Mouse (Mus musculus) forelimb bud, embryonic 11.5 days (tissue): ENCODE results near the gene Mlx.
"Not testable (repeated sequence)": the region's sequence is repeated elsewhere in the genome, so short reads cannot be mapped to it uniquely, and the experiment has no call there.

Source experiments
- DNase-seq: peaks from one replicate; pipeline ENCODE4 v3.0.0-alpha.2; 2012; ENCODE audit warnings: low read depth, low spot score

Gene Mlx

GRCm38 (mm10) chr11:101098231-101098630 is 11.2 kb downstream of the Mlx start:
- DNase-seq = no peak

GRCm38 (mm10) chr11:101103011-101103410 is 15.9 kb downstream of the Mlx start:
- DNase-seq = no peak

DNA sequence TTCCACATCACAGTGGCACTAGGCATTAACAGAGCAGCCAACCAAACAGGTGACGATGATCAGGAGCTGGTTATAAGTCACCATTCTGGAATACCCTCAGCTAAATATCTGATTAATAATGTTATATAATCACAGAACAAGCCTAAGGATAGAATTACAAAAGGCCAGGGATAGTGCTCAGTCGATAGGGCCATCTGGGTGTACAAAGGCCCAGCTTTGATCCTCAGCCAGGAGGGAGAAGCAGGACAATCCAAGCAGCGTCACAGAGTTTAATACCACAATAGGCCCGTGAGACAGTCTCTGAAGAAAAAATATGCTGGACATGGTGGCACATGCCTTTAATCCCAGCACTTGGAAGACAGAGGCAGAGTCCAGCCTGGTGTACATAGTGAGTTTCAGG is 22.3 kb downstream of the Mlx start:
- DNase-seq = no peak

- DNase-seq = no peak
These were observed 23.6 kb downstream of the Mlx start for GRCm38 (mm10) chr11:101110708-101111107.

GRCm38 (mm10) chr11:101111178-101111577 is 24.1 kb downstream of the Mlx start:
- DNase-seq = no peak

DNA sequence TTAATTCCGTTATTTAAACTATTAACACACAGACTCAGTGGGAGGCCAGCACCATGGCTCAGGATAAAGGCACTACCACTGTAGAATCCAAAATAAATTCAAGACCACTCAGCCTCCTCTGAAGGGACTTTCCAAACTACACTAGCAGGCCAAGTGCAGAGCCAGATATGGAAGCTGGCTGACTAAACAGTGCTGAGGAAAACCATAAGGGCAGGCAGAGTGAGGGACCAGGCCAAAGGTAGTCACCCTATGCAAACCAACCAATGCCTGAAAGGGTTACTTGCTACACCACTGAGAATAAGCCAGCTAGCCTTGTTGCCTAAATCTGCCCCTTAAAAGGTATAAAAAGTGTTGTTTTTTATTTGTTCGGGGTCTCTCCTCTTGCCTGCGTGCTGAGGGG is 25.1 kb downstream of the Mlx start:
- no peak for DNase-seq

DNA sequence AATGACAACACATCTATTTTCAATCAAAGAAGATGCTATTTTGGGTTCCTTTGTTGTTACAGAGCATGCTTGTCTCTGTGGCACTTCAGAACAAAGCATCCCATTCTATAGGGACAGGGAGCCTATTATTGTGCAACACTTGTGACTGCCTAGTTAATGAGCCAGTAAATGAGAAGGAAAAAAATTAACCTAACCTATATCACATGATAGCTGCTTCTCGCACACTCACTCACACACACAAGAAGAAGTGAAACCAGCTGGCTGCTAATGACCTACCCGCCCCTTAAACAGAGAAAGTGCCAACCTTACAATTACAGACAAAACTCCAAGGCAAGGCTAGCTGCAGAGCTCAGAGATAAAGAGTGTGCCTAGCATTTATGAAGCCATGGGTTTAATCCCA is 28.5 kb downstream of the Mlx start:
- no peak for DNase-seq

DNA sequence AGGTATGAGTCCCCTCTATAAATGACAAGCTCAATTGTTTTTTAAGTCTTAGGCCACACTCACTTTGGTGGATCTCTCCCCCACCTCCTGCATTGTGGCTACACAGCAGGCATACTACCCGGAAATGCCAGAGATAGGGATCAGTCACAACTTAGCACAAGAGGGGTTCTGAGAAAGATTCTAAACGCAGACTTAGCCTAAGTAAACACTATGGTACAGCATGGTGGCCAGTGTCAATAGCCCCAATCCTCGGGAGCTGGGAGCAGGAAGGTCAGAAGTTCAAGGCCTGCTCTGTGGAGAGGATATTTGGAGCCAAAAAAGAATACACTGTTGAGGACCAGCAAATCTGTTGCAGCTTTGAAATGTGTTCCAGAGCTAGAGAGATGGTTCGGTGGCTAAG is 31.0 kb downstream of the Mlx start:
- DNase-seq = no peak

GRCm38 (mm10) chr11:101119131-101119760 is 32.2 kb downstream of the Mlx start:
- no peak for DNase-seq

DNA sequence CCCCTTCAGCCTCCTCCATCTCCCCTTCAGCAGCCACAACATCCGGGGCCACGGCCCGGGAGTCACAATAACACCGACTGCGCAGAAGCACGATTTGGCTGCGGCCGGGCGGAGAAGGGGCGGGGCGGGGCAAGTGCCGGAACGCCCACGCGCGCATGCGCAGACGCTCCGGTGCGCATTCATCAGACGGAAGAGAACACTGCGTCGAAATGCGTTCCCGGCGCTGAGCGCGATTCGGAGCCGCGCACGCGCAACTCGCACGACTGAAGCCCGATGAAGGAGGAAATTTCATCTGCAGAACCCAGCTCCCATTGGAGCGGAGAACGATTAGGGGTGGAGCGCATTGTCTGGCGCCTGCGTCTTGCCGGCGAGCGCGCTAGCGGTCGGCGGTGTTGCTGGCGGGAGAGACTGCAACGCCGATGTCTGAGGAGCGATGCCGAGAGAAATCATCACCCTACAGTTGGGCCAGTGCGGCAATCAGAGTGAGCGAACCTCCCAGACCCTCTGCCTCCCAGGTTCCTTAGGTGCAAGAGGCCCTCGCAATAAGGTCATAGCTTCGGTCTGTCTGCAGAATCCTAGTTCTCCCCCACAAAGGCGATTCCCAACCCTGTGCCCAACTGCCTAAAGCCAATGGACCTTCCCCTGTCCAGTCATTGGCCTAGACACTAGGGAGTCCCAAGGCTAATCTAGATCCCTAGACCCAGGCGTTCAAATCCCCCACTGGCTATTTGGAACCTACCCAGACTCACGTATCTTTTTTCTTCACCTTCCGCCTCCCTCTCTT is 32.9 kb downstream of the Mlx start, which contains the start of the genes Retreg3 and Tubg1:
Gene Retreg3, minus strand, starts transcription at position 133 of the 784 bp plus-strand sequence.
Gene Tubg1, plus strand, starts transcription at position 178 of the 784 bp plus-strand sequence.
- peak; percentile 100 for DNase-seq

- DNase-seq = no peak
These were observed 33.6 kb downstream of the Mlx start for GRCm38 (mm10) chr11:101120545-101121188.

DNA sequence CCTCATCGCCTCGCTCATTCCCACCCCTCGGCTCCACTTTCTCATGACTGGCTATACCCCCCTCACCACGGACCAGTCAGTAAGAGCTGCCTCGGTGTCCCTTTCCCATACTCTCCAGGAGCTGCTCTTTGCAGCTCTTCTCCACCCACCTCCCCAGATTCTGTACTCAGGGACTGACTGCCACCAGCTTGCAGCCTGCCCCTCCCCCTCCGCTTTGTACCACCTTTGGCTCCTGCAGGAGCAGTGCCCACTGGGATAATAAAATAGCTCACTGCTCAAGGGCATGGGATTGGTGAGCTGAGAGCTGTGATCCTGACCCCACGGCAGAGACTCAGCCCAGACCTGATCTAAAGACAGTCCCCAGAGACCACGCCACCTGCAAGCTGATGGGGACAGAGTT is 37.4 kb downstream of the Mlx start:
- DNase-seq = not testable (repeated sequence)

DNA sequence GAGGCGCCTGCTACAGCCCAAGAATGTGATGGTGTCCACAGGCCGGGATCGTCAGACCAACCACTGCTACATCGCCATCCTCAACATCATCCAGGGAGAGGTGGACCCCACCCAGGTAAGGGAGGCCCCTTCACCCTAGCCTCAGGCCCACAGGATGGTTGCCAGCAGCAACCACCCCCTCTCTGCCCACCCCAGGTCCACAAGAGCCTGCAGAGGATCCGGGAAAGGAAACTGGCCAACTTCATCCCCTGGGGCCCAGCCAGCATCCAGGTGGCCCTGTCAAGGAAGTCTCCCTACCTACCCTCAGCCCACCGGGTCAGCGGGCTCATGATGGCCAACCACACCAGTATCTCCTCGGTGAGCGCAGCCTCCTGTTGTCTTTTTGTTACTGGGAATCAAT is 37.9 kb downstream of the Mlx start:
- not testable (repeated sequence) for DNase-seq

- DNase-seq = no peak
These were observed 40.0 kb downstream of the Mlx start for GRCm38 (mm10) chr11:101127075-101127474.

GRCm38 (mm10) chr11:101128996-101129577 is 42.0 kb downstream of the Mlx start:
- no peak for DNase-seq

GRCm38 (mm10) chr11:101130056-101130756 is 43.1 kb downstream of the Mlx start:
- no peak for DNase-seq

DNA sequence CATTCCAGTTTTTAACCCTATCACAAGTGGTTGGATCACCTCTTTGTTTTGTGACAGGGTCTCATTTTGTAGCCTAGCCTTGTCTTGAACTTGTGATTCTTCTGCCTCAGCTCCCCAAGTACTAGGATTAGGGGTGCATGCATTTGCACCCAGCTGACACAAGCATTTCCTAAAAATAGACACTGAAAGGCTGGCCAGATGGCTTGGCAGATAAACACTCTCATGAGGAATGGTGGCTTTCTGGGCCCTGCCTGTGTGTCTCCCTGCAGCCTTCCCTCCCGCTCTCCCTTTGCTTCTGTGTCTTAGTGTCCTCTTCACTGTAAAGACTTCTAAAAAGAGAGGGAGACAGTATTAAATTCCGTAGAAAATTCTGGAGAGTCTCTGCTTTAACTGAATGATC is 44.1 kb downstream of the Mlx start:
- DNase-seq = no peak

- DNase-seq = no peak
These were observed 44.6 kb downstream of the Mlx start for GRCm38 (mm10) chr11:101131701-101132100.

DNA sequence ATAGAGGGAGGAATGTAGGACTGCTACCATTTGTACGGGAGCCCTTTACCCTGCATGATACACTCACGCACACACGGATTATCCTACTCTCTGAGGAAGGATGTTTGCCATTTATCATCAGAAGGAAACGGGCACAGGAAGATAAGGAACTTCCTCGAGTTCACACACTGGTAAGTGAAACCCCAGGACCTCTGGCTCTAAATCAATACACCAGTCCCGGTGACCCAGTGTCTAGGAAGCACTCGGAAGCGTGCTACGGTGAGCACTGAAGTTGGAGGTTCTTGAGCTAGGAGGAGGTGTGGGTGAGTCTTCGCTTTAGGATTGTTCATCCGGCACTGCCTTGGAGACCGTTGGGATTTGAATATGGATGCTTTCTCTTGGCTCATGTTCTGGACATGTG is 46.0 kb downstream of the Mlx start:
- DNase-seq = no peak

DNA sequence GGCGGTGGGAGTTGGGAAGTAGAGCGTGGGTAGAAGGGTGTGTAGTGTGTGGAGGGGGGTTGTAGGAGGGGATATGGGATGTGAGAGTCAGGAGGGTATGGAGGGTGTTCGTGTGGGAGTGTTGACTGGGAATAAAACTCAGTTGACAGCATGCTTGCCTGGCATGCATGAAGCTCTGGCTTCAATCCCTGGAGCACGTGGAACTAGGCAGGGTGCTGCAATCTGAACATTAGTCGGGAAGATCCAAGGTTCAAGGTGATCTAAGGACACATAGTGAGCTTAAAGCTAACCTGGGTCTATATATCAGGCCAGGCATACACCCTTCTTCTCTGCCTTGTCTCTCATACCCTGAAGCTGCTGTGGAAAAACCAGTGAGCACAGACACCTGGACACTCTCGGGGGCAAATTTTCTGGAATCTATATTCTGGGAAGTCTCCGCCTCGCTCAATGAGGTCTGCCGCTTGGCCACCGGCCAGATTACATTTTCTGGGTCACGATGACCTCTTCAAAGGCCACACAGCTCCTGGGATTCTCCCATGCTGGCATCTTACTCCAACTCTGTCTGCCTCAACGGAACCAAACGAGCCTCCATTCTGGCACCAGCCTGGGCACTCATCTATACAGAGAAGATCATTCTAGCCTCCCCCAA is 47.3 kb downstream of the Mlx start:
- no peak for DNase-seq

GRCm38 (mm10) chr11:101137000-101137399 is 49.9 kb downstream of the Mlx start:
- no peak for DNase-seq
